Mouse (Mus musculus): Measurements from ENCODE around the gene Chst14.
A peak's percentile ranks its signal among the peaks of the same experiment; 100 is the strongest.

DNA sequence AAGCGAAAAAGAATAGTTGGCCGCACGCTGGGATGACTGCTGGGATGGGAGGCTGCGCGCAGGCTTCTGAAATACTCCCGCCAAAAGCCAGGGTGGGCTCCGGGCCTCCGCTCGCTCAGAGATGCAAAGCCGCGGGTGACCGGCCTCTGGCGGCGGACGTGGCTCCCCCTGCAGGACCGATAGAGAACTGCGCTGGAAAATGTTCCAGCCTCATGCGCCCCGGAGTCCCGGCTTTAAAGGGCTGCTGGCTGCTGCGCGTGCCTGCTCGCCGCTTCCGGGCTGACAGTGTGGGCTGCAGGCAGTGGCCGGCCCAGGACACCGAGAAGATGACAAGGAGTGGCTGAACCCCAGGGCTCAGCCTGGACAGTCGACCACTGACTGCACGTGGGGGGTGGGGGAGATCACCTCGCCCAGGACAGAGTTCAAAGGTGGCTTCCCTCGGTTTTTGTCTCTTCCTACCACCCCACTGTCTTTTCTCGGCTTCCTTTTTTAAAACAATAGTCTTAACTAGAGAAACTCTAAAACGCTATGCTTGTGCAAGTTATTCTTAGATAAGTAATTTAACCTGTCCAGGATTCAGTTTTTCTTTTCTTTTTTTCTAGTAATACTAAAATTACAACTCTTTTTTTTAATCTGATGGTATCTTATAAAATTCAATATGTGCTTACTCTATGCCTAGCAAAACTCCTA, 46.5 kb downstream of the Chst14 start:
- TF ChIP-seq CTCF (IDR thresholded peaks at IDR 0.05; ENCODE audit: control insufficient read depth, insufficient read depth, insufficient read length) = peak; percentile 75
- peak; percentile 76 for TF ChIP-seq MAX (IDR thresholded peaks at IDR 0.05)
- TF ChIP-seq MYOD1 (IDR thresholded peaks at IDR 0.05; ENCODE audit: control insufficient read depth, insufficient read length, low read depth) = no peak
- no peak for TF ChIP-seq USF1 (IDR thresholded peaks at IDR 0.05; ENCODE audit: low read depth)
